Mouse (Mus musculus): ENCODE data around the gene Gm49388.

DNA sequence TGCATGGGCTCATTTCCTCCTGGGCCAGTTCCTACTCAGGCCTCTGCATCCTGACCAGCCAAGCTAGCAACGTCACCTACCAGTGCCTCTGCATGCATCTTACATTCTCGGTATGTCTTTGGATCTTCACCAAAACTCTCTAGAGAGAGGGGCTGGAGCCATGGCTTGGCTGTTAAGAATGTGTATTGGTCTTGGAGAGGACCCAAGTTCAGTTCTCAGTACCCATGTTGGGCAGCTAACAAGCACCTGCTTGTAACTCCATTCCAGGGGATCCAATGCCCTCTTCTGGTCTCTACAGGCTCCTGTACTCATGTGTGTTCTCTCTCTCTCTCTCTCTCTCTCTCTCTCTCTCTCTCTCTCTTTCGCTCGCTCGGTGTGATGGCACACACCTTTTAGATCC is 32.4 kb downstream of the Gm49388 start:
- no peak for TF ChIP-seq CTCF (IDR thresholded peaks at IDR 0.05)
- TF ChIP-seq EP300 (IDR thresholded peaks at IDR 0.05) = no peak
